Mouse (Mus musculus): ENCODE data around the gene Npepl1.
A peak's percentile ranks its signal among the peaks of the same experiment; 100 is the strongest.

Gene Npepl1

GRCm38 (mm10) chr2:174109991-174110782 is at the start of gene Npepl1:
Gene Npepl1 (plus strand): TSS chr2:174110349.
- DNase-seq (ENCODE audit: low spot score in 2 of 2) = peak; percentile 50 to 52

GRCm38 (mm10) chr2:174061219-174061618 is 48.9 kb upstream of the Npepl1 start:
- no peak for DNase-seq (ENCODE audit: low spot score in 2 of 2)

GRCm38 (mm10) chr2:174063074-174063473 is 47.1 kb upstream of the Npepl1 start:
- no peak for DNase-seq (ENCODE audit: low spot score in 2 of 2)

GRCm38 (mm10) chr2:174063527-174064211 is 46.5 kb upstream of the Npepl1 start:
- DNase-seq (ENCODE audit: low spot score in 2 of 2) = no peak

GRCm38 (mm10) chr2:174067793-174068419 is 42.2 kb upstream of the Npepl1 start:
- DNase-seq (ENCODE audit: low spot score in 2 of 2) = no peak

GRCm38 (mm10) chr2:174069532-174070049 is 40.6 kb upstream of the Npepl1 start:
- no peak for DNase-seq (ENCODE audit: low spot score in 2 of 2)

DNA sequence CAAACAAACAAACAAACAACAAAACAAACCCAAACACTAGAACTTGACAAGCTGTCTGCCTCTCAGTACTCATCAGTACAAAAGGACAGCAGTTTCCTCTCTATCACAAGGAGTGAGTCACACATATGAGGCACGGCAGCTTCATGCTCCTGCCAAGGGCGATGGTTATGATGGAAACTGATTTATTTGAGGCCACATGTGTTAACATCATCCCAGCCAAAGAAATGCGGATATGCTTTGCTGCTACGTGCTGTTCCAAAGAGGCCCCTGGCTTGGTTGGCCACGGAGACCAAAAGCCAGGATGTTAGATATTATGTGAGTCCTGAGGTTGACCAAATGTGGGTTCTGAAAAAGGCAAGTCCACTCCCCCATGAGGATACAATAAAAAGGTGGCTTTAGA is 38.7 kb upstream of the Npepl1 start:
- DNase-seq (ENCODE audit: low spot score in 2 of 2) = no peak

GRCm38 (mm10) chr2:174073156-174073790 is 36.9 kb upstream of the Npepl1 start:
- no peak for DNase-seq (ENCODE audit: low spot score in 2 of 2)

DNA sequence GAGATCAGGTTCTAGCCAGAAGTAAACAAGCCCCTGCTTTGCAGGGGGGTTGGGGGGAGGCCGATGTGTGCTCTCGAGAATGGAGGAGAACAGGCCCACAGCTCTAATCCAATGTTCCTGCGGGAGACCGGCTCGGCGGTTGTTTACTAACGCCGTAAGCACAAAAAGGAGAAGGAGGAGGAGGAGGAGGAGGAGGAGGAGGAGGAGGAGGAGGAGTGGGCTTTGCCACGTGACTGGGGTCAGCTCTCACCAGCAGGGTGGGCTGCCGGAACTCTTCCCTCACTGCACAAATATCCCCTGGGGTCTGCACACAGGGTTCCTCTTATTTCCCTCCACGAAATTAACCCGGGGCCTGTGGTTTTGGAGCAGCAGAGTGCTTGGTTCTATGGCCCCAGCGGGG is 35.5 kb upstream of the Npepl1 start:
- no peak for DNase-seq (ENCODE audit: low spot score in 2 of 2)

DNA sequence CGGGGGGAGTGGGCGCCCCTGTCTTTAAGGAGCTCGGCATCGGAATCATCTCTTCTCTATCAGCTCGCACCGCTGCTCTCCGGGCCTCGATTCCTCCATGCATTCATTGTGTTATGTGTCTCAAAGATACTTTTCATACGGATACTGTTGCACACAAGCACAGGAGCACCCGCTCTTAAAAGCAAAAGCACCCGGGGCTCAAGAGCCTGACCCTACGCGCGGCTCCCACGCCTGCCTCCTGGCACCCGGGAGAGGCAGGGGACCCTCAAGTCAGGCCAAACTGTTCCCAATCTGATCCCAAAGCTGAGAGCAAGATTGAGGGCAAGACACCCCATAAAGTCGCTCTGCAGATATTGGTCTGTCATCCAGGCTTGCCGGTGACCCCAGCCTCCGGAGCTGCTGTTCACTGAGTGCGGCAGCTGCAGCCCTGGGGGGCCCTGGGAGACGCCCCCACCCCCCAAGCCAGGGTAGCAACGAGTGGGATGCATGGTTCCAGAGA is 35.0 kb upstream of the Npepl1 start:
- no peak for DNase-seq (ENCODE audit: low spot score in 2 of 2)

DNA sequence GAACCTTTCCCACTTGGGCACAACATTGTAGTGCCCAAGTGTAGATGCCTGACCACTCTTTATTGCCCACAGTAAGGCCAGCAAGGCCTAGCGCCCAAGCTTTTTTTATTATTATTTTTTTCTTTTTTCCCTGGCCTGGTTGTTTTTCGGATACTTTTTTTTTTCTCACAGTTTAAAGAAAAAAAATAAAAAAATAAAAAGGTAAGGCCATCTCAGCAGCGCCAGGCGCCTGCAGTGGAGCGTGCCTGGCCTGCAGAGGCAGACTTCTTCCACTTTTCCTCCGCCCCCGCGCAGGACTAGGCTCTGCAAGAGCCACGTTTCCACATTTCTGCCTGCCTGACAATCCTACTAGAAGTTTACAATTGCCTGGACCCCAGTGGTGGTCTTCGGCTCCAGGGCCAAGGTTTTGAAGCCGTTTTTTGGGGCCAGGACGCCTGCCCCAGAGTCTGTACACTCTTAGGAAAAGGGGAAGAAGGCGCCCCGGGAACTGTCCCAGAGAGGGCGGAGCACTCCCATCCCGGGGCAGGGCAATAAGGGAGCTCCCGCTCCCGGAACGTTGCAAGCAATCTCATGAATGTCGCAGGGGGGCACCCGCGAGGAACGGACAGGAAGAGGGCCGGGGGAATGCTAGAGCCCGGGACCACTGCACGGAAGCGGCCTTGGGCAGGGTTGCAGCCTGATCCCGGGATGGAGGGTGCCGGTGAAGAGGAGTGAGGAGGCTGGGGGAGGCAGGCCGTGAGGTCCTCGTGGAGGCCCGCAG is 34.3 kb upstream of the Npepl1 start, which contains the start of gene Stx16:
Gene Stx16 (plus strand): TSS at position 636 of the 760 bp plus-strand sequence.
- DNase-seq (ENCODE audit: low spot score in 2 of 2) = peak; percentile 75 to 84

GRCm38 (mm10) chr2:174076433-174076824 is 33.7 kb upstream of the Npepl1 start:
- DNase-seq (ENCODE audit: low spot score in 2 of 2) = peak in 1 of 2 experiments; percentile 26

- DNase-seq (ENCODE audit: low spot score in 2 of 2) = peak; percentile 63 to 67
Observed at GRCm38 (mm10) chr2:174077004-174077695, 33.0 kb upstream of the Npepl1 start.

DNA sequence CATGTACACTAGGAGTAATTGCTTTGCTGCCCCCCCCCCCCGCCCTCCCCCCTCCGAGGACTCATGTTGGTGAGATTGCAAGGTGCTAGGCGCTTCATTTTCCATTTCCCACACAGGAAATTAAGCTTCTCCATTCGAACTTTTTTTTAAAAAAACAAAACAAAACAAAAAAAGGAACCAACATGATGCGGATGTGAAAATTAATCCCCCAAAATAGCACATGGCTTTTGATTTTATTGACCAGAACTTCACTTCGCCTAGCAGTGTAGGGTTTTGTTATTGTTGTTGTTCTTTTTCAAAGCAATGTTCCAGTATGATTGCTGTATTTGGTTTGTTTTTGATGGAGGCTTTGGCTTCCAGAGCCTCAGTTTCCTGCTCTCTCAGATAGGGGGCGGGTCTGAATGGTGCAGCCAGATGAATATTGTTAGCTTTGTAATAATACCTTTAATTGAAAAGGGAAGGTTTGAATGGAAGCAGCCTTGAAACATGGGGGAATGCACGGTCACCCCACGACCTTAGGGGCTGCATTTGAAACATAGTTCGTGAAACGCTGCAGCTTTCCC is 32.3 kb upstream of the Npepl1 start:
- DNase-seq (ENCODE audit: low spot score in 2 of 2) = no peak

- DNase-seq (ENCODE audit: low spot score in 2 of 2) = no peak
Observed at GRCm38 (mm10) chr2:174081833-174082232, 28.3 kb upstream of the Npepl1 start.

DNA sequence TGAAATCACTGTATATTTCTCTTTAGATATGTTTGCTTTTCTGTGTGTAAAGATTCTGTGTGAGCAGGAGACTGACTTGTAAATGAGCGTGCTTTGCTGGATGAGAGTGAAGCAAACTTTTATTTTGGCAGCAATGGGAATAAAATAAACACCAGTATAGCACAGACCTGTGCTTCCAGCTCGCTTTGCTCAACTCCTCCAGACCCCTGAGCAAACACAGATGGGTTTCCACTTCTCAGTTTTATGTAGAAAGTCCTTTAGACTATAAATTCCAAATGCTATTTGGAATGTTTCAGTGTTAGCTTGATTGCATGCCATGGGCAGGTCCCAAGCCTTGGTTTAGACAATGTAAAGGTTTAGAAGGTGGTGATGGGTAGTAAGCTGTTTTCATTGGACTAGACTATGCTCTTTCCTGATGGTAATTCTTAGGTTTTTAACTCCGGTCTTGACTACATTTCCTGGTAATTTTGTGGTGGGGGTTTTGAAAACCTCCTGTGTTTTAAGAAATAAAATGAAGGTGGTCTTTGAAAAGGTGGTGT is 27.7 kb upstream of the Npepl1 start:
- no peak for DNase-seq (ENCODE audit: low spot score in 2 of 2)

GRCm38 (mm10) chr2:174095086-174095485 is 15.1 kb upstream of the Npepl1 start:
- DNase-seq (ENCODE audit: low spot score in 2 of 2) = no peak

DNA sequence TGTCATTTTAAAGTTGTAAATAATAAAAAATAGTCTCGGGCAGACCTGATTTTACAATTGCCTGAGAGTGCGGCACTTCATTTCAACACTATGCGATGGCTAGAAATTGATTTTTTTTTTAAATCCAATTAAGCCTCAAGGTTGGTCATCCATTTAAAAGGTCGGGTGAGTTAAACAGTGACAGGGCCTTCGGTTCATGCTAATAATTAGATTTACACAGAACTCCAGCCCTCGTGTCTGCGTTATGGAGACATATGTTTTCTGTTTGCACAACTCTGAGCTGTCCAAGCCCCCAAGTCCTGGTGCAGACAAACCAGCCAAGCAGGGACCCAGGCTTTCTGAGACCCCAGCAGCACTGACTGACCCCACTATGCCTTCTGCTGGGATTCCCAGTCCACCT is 7.8 kb upstream of the Npepl1 start:
- DNase-seq (ENCODE audit: low spot score in 2 of 2) = no peak

- no peak for DNase-seq (ENCODE audit: low spot score in 2 of 2)
Observed at GRCm38 (mm10) chr2:174103527-174103926, 6.6 kb upstream of the Npepl1 start.

DNA sequence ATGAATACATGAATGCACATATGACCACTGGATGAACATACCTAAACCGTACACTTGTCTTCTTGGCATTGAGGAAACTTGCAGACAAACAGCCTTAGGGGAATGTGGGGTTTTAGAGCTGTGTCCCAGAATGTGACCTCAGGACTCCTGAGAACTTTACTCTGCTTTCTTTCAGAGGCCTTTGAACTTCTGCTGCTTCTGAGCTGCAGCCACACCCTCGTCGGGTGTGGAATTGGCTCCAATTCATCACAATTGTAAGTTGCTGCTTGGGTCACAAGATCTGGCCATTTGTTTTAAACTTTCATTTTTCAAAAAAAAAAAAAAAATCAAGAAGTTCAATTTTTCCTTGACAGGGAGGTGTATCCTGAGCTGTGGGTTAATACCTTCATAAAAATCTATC is 2.8 kb upstream of the Npepl1 start:
- DNase-seq (ENCODE audit: low spot score in 2 of 2) = no peak
